Mouse (Mus musculus): Measurements from ENCODE around the gene Mcmbp. TPM values are rescaled to one million over a fixed set of nuclear protein-coding genes. Genes with fewer than 3 reads are reported as not detected.

Mcmbp gene
- polyA plus RNA-seq, 1 experiment from 2014 or later = 52.5 TPM

DNA sequence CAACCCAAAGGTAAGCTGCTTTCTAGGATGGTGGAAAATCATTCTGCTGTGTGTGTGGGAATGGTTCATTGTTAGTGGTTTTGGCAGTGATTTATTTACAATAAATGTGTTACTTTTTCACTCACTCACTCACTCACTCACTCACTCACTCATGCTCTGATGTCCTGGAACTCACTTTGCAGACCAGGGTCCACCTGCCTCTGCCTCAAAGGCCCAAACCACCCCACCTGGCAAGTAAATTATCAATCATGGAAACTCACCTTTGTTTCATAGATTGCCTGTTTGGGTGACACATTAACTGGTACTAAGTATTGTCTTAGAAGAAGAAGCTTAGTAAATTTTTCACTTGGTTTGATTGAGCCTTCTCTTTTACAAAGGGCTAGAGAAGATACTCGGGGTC, 15.1 kb upstream of the Mcmbp start:
- DNase-seq (ENCODE audit: low spot score) = no peak
- H3K9ac ChIP-seq (ENCODE audit: low read depth, low read length) = no peak overlapping the region
- 0 out of 2 replicates have a peak overlapping the region, but pooled peaks have one; percentile 36 for H3K27ac ChIP-seq
- H3K4me3 ChIP-seq (replicated peaks; ENCODE audit: low read depth, low read length) = no peak overlapping the region
- H3K36me3 ChIP-seq (ENCODE audit: insufficient read depth, low read length) = peaks cover 68% of the 10 kb centered on the region
- no peaks in the 10 kb centered on the region for H3K9me3 ChIP-seq (replicated peaks; ENCODE audit: low read length)
- no peaks in the 10 kb centered on the region for H3K4me1 ChIP-seq (replicated peaks; ENCODE audit: insufficient read depth, low read length)
- 82% methylated on average over 1 of the region's 1 CpGs for WGBS
- ATAC-seq (replicated peaks; ENCODE audit: low FRiP score, low read depth) = peak; percentile 66
- H3K27me3 ChIP-seq (ENCODE audit: insufficient read depth, low read length) = no peaks in the 10 kb centered on the region
- no peak overlapping the region for H3K4me2 ChIP-seq (ENCODE audit: low read length)
- no peak for TF ChIP-seq CTCF (IDR thresholded peaks at IDR 0.05; ENCODE audit: low read depth)

DNA sequence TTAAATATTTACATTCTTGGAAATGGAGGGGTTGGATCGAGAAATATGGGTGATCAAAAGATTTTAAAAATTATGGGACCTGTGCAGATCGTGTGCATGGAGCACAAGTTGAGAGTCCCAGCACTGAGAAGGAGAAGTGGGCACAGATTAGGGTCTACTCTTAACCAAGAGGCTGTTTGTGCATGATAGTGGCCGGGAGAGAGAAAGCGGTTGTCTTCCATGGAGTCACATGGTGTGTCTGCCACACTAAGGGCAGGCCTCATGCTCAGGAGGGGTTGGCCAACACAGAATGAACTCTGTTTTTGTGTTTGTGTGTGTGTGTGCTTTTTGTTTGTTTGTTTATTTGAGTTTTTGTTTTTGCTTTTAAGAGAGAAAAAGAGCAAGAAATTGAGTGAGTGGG, 11.7 kb upstream of the Mcmbp start:
- H3K9me3 ChIP-seq (replicated peaks; ENCODE audit: low read length) = no peaks in the 10 kb centered on the region
- WGBS = 93% methylated on average over 4 of the region's 4 CpGs
- no peaks in the 10 kb centered on the region for H3K27me3 ChIP-seq (ENCODE audit: insufficient read depth, low read length)
- H3K4me3 ChIP-seq (replicated peaks; ENCODE audit: low read depth, low read length) = no peak overlapping the region
- peaks cover 50% of the 10 kb centered on the region for H3K36me3 ChIP-seq (ENCODE audit: insufficient read depth, low read length)
- no peak for TF ChIP-seq CTCF (IDR thresholded peaks at IDR 0.05; ENCODE audit: low read depth)
- 0 out of 2 replicates have a peak, but pooled peaks cover 7% of the 10 kb centered on the region for H3K4me1 ChIP-seq (replicated peaks; ENCODE audit: insufficient read depth, low read length)
- ATAC-seq (replicated peaks; ENCODE audit: low FRiP score, low read depth) (no peak), DNase-seq (ENCODE audit: low spot score) (no peak)
- no peak overlapping the region for H3K27ac ChIP-seq
- H3K9ac ChIP-seq (ENCODE audit: low read depth, low read length) = no peak overlapping the region
- H3K4me2 ChIP-seq (ENCODE audit: low read length) = no peak overlapping the region

- no peak for ATAC-seq (replicated peaks; ENCODE audit: low FRiP score, low read depth)
- TF ChIP-seq CTCF (IDR thresholded peaks at IDR 0.05; ENCODE audit: low read depth) = no peak
Observed at GRCm38 (mm10) chr7:128750296-128750695, 10.0 kb upstream of the Mcmbp start.

DNA sequence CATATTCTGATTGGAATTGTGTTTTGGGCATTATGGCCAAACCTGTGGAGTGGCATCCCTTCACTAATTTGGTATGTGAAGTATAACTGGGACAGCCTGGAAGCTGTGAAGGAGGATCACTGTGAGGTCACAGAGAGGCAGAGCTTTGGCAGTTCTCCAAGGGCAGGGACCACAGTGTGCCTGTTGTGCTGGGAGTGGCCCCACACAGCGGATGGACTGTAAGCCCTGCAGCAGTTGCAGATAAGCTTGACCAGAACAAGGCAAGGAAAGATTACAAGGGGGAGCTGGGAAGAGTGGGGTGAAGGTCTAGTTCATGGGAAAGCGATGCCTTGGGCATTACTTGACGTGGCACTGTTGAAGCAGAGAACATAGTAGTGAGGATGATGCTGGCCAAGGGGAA, 8.5 kb upstream of the Mcmbp start:
- no peak overlapping the region for H3K9ac ChIP-seq (ENCODE audit: low read depth, low read length)
- TF ChIP-seq CTCF (IDR thresholded peaks at IDR 0.05; ENCODE audit: low read depth) = no peak
- H3K27ac ChIP-seq = no peak overlapping the region
- DNase-seq (ENCODE audit: low spot score) = peak; percentile 58
- H3K36me3 ChIP-seq (ENCODE audit: insufficient read depth, low read length) = peaks cover 26% of the 10 kb centered on the region
- no peak for ATAC-seq (replicated peaks; ENCODE audit: low FRiP score, low read depth)
- 46% methylated on average over 3 of the region's 3 CpGs for WGBS
- H3K4me2 ChIP-seq (ENCODE audit: low read length) = no peak overlapping the region
- no peaks in the 10 kb centered on the region for H3K9me3 ChIP-seq (replicated peaks; ENCODE audit: low read length)
- peaks cover 20% of the 10 kb centered on the region for H3K4me1 ChIP-seq (replicated peaks; ENCODE audit: insufficient read depth, low read length)
- H3K4me3 ChIP-seq (replicated peaks; ENCODE audit: low read depth, low read length) = no peak overlapping the region
- H3K27me3 ChIP-seq (ENCODE audit: insufficient read depth, low read length) = no peaks in the 10 kb centered on the region

More at GRCm38 (mm10) chr7:128750296-128750695, 10.0 kb upstream of the Mcmbp start:
- Histone ChIP-seq H3K4me2 (ENCODE audit: low read length) (no peak overlapping the region), H3K4me3 (replicated peaks; ENCODE audit: low read depth, low read length) (no peak overlapping the region), H3K36me3 (ENCODE audit: insufficient read depth, low read length) (peaks cover 40% of the 10 kb centered on the region), H3K9me3 (replicated peaks; ENCODE audit: low read length) (no peaks in the 10 kb centered on the region), H3K4me1 (replicated peaks; ENCODE audit: insufficient read depth, low read length) (peaks cover 20% of the 10 kb centered on the region), H3K27me3 (ENCODE audit: insufficient read depth, low read length) (no peaks in the 10 kb centered on the region), H3K9ac (ENCODE audit: low read depth, low read length) (no peak overlapping the region), H3K27ac (no peak overlapping the region)
- whole genome bisulfite sequencing = 87% methylated on average over 9 of the region's 9 CpGs
- DNase-seq (ENCODE audit: low spot score) = no peak

- TF ChIP-seq CTCF (IDR thresholded peaks at IDR 0.05; ENCODE audit: low read depth) = no peak
- ATAC-seq (replicated peaks; ENCODE audit: low FRiP score, low read depth) = no peak
- Histone ChIP-seq H3K9ac (ENCODE audit: low read depth, low read length) (peak overlapping the region; percentile 97; the same call in 1 of the 2 replicates), H3K4me3 (replicated peaks; ENCODE audit: low read depth, low read length) (peak overlapping the region; percentile 97; the same call in 1 of the 2 replicates), H3K4me1 (replicated peaks; ENCODE audit: insufficient read depth, low read length) (peaks cover 20% of the 10 kb centered on the region), H3K27ac (no peak overlapping the region), H3K4me2 (ENCODE audit: low read length) (peak overlapping the region; percentile 72), H3K9me3 (replicated peaks; ENCODE audit: low read length) (no peaks in the 10 kb centered on the region), H3K27me3 (ENCODE audit: insufficient read depth, low read length) (no peaks in the 10 kb centered on the region), H3K36me3 (ENCODE audit: insufficient read depth, low read length) (peaks cover 13% of the 10 kb centered on the region)
- WGBS = 88% methylated on average over 10 of the region's 10 CpGs
- DNase-seq (ENCODE audit: low spot score) = no peak
Observed at GRCm38 (mm10) chr7:128746151-128746550, 5.9 kb upstream of the Mcmbp start.

DNA sequence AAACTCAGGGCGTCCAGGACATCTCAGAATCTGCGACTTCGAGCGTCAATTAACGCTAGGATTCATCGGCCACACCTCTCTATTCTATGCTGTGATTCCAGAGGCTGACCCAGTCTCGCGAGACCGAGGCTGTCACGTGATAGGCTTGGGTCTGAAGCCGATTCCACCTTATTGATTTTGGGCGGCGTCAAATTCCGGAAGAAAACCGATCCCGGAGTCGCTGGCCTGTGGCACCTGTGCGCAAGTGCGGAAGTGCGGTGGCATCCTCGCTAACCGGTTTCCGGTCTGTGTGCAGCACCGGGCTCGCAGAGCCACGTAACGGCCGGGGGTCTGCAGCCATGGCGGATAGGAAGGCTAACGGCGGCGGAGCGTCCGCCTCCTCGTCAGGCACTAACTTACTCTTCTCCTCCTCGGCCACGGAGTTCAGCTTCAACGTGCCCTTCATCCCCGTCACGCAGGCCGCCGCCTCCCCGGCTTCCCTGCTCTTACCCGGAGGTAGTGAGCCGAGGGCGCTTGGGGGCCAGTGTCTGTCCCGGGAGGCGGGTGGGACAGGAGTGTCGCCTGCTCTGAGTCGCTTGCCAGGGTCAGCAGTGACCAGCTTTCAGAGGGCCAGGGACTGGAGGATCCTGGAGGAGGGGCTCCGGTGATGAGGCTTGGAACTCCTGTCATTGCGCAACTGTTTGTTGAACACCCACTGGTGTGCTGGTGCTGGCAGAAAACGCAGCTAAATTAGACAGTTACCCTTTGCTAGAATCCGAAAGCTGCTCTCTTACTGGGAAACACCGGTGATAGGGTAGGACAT, 4.6 kb upstream of the Mcmbp start, which contains the start of gene Sec23ip:
TSS of gene Sec23ip (plus strand) at position 260 of the 802 bp plus-strand sequence.
- no peaks in the 10 kb centered on the region for H3K9me3 ChIP-seq (replicated peaks; ENCODE audit: low read length)
- WGBS = under 1% methylated on average over 55 of the region's 55 CpGs
- H3K36me3 ChIP-seq (ENCODE audit: insufficient read depth, low read length) = 0 out of 2 replicates have a peak, but pooled peaks cover under 1% of the 10 kb centered on the region
- DNase-seq (ENCODE audit: low spot score) (peak; percentile 99), ATAC-seq (replicated peaks; ENCODE audit: low FRiP score, low read depth) (peak; percentile 88)
- no peak for TF ChIP-seq CTCF (IDR thresholded peaks at IDR 0.05; ENCODE audit: low read depth)
- H3K27me3 ChIP-seq (ENCODE audit: insufficient read depth, low read length) = no peaks in the 10 kb centered on the region
- H3K4me2 ChIP-seq (ENCODE audit: low read length) = peak within 1 kb of the TSS; percentile 72
- peak within 1 kb of the TSS; percentile 97 for H3K4me3 ChIP-seq (replicated peaks; ENCODE audit: low read depth, low read length)
- H3K9ac ChIP-seq (ENCODE audit: low read depth, low read length) = peak within 1 kb of the TSS; percentile 97
- peak within 1 kb of the TSS; percentile 79 for H3K27ac ChIP-seq
- H3K4me1 ChIP-seq (replicated peaks; ENCODE audit: insufficient read depth, low read length) = peaks cover 20% of the 10 kb centered on the region

All from kidney, postnatal 0 days (tissue).